Mouse (Mus musculus): ENCODE data around the gene Gadd45g. TPM values are rescaled to one million over a fixed set of nuclear protein-coding genes. Genes with fewer than 3 reads are reported as not detected.
"Not testable (repeated sequence)": the region's sequence is repeated elsewhere in the genome, so short reads cannot be mapped to it uniquely, and the experiment has no call there.

Gene Gadd45g
- total RNA-seq, 2 experiments from 2014 or later = 22.0 to 23.1 TPM

DNA sequence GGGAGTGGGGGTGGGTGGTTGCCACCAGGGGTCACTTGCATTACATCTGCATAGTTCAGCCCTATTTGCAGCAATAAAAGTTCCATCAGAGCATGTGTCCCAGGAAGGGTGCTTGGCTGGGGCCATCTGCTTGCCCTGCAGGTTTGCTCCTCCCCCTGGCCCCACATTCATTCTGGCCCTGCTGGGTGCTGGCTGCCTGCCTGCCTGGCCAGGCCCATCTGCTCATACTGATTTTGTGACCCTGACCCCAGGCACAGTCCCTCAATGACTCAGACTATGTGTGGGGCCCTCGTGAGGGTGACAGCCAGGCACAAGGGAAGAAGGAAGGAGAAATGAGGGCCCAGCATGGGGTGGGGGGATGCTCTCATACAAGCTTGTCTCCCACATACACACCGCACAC lies 12.9 kb upstream of the Gadd45g start:
- no peak for DNase-seq (ENCODE audit: low spot score in 2 of 2)

DNA sequence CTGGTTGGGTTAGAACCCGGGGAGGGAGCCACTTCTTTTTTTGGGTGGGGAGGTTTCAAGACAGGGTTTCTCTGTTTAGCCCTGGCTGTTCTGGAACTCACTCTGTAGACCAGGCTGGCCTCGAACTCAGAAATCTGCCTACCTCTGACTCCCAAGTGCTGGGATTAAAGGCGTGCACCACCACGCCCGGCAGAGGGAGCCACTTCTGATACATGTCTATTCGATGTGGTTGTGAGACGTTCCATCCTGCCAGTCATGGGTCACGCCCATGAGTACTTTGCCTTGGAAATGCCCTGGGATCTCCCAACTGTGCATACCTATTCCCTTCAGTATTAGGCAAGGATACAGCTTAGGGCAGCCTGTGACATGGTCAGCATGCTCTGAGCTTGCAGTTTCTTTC lies 12.5 kb upstream of the Gadd45g start:
- not testable (repeated sequence) for DNase-seq (ENCODE audit: low spot score in 2 of 2)

DNA sequence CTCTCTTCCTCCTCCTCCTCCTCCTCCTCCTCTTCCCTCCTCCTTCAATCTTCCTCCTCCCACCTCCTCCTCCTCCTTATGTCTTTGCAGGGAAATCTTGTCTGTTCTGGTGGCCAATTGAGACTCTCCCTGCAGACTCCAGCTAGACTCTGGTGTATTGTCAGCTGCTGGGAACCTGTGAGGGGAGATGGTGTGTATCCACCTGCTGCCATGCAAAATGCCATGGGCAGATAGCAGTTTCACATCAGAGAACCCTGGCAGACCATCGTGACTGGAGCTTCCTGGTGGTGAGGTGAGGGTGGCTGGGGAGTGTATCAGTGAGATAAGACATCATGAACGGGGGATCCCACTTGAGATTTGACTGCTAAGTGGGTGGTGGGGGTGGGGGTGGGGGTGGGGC lies 12.0 kb upstream of the Gadd45g start:
- no peak for DNase-seq (ENCODE audit: low spot score in 2 of 2)

DNA sequence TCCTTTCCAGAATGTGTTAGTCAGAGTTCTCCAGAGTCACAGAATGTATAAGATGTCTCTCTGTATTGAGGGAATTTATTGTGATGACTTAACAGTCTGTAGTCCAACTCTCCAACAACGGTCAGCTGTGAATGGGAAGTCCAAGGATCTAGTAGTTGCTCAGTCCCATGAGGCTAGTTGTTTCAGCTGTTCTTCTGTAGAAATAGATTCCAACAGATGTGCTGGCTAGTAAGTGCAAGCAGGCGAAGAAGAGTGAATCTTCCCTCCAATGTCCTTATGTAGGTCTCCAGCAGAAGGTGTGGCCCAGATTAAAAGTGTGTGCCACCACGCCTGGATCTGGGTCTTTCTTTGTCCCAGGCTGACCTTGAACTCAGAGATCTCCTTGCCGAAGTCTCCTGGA lies 11.3 kb upstream of the Gadd45g start:
- not testable (repeated sequence) for DNase-seq (ENCODE audit: low spot score in 2 of 2)

DNA sequence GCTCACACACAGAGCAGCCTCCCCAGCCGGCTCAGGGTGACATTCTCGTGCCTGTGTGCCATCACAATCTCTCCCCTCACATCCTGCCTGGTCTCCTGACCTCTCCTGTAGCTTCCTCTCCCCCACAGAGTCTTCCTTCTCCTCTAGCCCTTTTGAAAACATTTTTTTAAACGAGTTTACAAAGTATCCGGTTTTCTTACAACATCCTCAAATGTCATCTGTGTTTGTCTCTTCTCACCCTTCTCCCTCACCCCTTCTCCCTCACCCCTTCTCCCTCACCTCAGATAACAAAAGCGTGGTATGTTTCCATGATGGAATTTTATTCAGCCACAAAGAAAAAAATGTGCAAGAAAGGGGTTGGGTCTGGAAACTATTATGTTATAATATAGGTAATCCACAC lies 9.1 kb upstream of the Gadd45g start:
- no peak for DNase-seq (ENCODE audit: low spot score in 2 of 2)

DNA sequence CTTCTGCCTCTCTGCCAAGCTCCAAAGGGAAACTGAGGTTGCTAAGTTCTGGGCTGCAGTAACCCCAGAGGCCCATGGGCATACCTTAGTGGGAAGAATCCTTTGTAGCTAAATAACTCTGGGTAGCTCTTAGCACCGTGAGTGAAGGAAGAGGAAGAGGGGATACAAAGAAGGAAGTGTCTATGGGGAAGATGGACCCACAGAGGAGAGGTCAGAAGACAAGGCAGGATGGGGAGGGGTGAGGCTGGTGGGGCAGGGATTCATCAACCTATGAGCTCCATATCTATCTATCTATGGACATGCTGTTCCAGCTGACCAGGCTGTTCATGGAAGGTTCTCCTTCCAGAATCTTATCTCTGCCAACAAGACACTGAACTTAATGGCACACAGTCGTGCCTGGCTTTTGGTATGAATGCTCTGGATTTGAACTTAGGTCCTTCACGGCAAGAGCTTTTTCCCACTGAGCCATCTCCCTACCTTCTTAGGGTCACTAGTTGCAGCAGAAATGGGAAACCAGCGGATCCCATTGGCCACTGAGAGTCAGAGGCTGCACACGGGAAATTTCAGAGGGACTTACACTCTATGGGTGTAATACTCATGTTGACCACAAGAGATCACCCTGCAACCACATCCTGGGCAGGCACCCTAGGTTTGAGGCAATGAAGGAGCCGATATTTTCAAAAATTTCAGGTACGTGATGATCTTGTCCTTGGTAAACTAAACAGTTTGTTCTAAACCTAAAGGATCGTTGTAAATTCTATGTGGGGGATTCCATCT lies 7.0 kb upstream of the Gadd45g start:
- DNase-seq (ENCODE audit: low spot score in 2 of 2) = peak in 1 of 2 experiments; percentile 59

DNA sequence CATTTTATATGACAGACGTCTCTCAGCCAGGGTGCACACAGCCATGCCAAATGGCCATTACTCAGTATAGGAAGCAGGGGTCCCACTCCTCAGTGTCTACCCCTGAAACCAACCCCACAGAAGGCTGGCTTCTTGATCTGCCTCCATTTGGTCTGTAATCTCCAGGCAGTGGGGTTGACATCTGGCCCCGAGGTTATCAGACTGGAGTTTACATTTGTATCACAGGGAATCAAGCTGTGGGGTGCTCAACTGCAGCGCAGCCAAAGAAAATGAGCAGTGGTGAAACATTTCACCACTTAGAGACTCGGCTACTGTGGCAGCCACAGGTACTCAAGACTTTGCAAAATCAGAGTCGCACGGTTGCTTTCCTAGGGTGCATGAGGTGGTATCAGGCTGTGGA lies 5.8 kb upstream of the Gadd45g start:
- no peak for DNase-seq (ENCODE audit: low spot score in 2 of 2)

DNA sequence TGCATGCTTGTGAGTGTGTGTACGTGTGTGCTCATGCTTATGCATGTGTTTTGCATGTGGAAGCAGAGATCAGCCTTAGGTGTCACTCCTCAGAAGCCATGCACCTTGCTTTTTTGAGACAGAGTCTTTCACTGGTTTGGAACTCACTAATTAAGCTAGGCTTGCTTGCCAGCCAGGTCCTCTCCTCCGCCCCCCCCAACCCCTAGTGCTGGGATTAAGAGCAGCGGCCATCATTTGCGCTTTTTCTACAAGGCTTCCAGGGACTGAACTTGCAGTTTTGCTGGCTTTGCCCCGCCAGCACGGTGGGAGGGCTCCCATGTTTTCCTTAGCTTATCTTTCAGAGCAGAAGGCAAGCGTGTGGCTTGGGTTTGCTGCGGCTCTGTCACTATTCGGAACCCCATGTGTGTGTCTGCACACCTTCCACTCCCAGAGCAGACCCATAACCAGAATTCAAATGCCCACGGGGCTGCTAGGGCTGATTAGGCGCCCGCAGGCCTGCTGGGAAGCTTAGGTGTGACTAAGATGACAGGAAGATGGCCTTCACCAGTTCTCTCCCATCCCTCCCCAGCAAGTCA lies 4.8 kb upstream of the Gadd45g start:
- no peak for DNase-seq (ENCODE audit: low spot score in 2 of 2)

DNA sequence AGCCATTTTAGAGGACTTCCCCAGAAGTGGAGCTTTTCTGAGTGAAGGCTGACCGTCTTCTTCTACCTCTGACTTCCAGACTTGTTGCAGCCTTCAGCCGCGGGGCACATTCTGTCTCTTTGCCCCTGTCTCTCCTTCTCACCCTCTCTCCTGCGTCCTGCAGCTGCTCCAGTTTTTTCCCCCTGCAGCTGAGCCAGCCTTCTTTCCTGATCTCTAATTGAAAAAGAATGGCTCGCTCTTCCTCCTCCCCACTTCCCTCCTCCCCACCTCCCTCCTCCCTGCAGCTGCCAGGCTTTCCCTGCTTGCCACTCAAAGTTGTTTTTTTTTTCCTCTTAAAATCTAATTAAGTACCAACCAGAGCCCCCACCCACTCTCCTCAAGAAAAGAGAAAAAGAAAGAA lies 4.3 kb upstream of the Gadd45g start:
- DNase-seq (ENCODE audit: low spot score in 2 of 2) = no peak

DNA sequence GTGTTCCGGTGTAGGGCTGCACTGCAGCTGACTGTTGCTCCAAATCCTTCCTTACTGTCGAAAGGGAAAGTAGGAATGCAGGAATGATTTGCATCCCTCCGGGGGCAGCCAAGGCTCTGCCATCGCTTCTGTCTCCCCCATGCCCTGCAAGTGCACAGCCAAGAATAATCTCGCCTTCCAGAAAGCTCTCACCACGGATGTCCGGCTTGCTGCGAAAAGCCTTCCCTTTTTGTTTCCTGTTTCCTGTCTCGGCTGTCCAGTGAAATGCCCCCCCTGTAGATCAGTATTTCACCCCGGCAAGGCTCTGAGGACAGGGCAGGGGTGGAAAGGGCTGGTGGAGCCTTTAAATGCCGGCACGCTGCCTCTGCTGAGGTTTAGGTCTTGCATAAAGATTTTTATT lies 3.7 kb upstream of the Gadd45g start:
- DNase-seq (ENCODE audit: low spot score in 2 of 2) = no peak

DNA sequence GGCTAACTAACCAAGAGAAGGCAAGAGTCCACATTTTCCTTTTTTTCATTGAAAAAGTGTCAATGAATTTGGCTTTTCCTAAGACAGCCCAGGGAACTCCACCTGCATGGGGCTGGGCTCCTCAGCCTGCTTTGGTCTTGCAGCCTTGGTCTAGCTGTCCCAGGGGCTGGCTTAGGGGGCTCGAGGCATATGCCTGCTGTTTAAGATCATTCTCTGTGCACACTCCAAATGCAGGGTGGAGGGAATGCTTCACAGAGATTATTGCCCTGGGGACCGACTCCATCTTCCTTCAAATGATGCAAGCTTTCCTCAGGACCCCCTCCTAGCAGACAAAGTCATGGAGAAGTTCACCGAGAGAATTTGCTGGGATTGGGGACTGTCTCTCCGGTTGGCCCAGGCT lies 3.2 kb upstream of the Gadd45g start:
- DNase-seq (ENCODE audit: low spot score in 2 of 2) = no peak

DNA sequence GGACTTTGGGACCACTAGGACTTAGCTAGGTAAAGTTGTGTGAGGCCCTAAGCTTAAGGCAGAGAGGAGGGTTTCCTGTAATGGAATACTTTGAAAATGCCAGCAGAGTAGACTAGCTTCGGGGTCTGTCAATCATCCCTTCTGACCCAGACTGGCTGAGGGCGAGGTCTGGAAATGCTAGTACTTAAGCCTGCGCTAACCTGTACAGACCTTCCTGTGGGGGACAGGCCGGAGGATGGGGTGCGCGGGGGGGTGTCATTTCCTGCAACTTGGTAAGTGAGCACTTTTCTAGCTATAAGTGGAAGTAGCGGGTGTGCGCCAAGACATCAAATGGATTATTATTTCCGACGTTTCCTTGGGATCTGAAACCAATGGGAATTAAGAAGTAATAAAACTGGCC lies 2.4 kb upstream of the Gadd45g start:
- DNase-seq (ENCODE audit: low spot score in 2 of 2) = no peak

DNA sequence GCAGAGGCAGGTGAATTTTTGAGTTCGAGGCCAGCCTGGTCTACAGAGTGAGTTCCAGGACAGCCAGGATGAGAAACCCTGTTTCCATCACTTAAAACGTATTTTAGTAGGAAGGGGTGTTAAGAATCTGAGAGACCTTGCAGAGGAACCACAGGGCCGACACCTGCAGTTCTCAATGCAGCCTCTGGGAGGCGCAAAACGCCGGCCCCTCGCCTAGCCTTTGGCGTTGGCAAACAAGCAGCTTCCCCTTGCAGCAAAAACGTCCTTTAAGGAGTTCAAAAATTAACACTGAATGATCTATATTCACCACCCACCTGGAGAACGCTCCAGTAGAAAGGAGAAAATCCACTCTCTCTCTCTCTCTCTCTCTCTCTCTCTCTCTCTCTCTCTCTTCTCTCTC lies 1.8 kb upstream of the Gadd45g start:
- peak; percentile 83 to 84 for DNase-seq (ENCODE audit: low spot score in 2 of 2)

DNA sequence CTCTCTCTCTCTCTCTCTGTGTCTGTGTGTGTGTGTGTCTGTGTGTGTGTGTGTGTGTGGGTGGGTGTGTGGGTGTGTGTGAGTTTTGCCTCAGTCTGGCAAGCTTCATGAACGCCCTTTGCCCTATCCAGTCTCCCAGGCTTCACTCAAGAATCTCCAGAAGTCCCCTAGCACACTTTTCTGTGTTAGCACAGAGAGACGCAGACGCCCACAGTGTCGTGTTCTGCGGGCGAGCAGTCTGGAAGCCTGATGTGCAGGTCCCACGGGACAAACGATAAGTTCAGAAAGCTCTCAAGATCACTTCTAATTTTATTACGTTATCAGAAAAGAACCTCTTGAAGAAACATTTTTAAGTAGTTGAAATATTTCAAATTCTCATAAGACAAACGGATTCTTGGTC lies 1.4 kb upstream of the Gadd45g start:
- DNase-seq (ENCODE audit: low spot score in 2 of 2) = peak in 1 of 2 experiments; percentile 52

DNA sequence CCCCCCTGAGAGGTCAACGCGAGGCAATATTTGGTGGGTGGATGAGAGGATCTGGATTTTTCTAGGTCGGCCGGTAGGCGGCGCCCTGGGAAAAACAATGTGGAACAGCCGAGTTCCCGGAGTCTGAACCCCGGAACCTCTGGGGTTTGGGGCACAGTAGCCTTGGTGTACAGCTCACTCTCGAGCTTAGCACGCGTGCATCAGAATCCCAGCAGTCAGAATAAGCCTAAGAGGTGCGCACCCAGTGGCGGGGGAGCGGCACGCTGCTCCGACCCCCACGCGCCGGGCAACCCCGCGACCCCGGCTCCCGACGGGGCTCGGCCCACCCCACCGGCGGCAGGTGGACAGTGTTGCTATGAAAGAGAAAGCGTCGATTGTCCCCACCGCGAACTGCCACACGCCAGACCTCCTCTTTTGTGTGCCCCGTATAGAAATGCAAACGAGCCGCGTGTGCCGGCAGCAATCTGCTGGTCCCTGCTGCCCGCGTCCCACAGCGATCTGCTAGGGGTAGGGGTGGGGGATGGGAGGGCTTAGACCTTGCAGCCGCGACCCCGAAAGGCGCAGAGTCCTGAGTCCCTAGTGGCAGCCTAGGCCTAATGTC lies 787 bp upstream of the Gadd45g start:
- peak; percentile 91 to 92 for DNase-seq (ENCODE audit: low spot score in 2 of 2)

DNA sequence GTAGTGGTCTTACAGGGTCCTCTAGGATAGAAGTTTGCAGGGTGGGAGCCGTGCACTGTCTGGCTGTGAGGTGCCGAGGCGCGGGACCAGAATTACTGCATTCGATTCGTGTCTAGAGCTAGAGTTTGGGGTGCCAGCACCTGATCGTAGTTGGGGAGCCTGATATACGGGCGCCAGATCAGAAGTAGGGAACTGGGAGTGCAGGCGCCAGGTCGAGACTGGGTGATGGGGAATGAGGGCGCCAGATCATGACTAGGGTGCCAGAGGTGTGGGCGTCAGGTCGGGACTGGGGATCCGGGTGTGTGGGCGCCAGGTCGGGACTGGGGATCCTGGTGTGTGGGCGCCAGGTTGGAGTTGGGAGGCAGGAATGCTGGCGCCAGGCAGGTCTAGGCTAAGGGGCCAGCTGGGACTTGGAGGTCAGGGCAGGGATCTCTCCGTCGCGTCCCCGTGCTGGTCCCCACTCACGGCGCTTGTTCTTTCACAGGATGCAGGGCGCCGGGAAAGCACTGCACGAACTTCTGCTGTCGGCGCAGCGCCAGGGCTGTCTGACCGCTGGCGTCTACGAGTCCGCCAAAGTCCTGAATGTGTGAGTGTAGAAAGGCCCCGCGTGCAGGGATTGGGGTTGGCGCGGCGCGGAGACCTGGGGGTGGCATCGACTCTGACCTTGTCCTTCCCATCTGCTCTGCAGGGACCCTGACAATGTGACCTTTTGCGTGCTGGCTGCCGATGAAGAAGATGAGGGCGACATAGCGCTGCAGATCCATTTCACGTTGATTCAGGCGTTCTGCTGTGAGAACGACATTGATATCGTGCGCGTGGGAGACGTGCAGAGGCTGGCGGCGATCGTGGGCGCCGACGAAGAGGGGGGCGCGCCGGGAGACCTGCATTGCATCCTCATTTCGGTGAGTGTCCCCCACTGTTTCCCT lies 653 bp downstream of the Gadd45g start:
- DNase-seq (ENCODE audit: low spot score in 2 of 2) = peak; percentile 79 to 82

DNA sequence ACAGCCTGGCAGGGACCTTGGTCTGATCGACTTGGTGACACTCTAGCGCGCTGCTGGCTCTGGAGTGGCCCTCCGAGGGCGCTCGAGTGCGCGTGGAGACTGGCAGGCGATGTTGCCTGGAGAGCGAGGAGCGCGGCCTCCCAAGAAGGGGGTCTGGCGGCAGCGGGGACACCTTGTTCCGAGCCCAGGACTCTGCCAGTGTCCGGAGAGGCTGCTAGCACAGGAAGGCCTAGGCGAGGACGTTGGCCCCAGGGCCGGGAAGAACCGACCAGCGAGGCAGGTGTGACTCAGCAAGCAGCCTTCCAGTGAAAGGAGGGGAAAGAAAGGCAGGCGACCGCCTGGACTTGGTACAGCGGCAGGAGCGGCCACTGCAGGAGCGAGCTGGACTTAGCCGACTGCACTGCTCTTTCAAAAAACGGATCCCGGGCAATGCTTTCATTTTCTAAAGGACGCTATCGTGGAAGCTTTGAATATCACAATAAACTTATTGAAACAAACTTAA lies 1.6 kb downstream of the Gadd45g start:
- DNase-seq (ENCODE audit: low spot score in 2 of 2) = peak; percentile 85 to 88

DNA sequence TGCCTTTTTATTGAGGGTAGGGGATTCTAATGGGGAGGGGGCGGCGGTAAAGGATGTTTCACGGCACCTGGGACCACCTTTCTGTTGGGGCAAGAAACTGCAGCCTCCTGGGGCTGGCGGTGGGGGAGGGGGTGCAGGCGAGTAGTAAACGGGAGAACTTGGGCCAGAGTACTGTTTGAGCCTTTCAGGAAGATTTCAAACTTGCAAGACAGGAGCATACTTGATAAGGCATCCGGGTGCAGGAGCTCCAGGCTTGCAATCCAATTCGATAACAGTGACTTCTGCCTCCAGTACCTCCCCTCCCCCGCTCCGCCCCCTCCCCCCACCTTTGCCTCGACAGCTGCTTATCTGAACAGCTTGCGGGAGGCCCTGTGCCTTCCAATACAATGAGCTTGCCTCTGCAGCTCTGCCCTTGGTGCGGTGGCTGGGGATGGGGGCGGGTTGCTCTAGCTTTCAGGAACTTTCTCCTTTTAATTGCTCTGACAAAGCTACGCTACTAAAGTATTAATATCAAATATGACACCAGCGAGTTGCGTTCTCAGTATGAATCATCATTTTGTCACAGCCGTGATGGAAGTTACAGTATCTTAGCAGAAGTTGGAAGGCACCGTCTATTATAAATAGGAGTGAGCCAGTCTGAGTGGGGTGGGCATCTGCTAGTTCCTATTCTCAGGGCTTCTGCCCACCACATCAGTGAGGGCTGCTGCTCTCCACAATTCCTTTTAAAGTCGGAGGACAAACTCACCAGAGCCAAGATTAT lies 2.2 kb downstream of the Gadd45g start:
- peak; percentile 46 to 57 for DNase-seq (ENCODE audit: low spot score in 2 of 2)

DNA sequence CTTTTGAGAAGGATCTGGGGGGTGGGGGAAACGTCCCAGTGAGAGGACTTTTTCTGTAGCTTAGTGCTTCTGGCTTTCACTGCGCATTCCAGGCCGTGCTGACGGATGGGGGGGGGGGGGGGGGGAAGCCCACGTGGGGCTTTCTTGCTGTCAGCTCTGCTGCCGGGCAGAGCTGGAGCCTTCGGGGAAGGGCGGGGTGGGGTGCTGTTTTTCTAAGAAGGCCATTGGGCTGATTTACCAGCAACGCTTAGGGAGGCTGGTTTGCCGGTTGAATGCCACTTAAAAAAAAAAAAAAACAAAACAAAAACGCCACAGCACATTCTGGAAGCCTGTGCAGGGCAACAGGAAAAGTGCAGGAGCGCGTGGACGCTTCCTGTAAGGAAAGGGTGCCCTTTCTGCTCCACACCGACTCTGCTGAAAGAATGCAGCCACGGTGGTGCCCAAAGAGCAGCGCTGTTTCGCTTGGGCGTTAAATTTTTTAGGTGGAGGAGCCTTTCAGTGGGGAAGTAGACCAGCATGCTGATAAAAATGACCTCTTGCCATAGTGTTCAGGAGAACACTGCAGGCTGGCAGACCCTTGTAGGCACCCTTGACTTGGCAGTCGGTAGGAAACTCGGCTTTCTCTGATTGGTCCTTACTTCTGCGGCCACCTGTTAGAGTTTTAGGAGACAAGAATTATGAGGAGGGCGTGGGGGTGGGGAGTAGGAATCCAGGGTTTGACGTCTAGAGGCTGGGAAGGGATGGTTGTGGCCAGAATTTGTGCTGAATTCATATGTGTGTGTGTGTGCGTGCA lies 3.0 kb downstream of the Gadd45g start:
- DNase-seq (ENCODE audit: low spot score in 2 of 2) = no peak

DNA sequence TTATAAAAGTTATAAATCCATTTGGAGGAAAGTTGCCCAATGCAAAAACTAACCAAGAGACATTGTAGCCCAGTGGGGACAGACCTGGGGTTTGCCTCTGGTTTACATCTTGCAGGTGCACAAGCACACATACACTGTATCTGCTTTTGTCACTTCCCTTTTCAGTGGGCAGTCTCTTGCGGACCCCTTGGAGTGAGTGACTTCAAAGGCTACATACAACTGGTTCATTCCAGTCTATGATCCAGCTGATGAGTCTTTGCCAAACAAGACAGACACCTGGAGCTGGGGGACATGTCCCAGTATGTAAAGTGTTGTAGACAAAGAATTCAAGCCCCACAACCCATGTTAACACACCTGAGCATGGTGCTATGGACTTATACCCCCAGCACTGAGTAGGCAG lies 4.1 kb downstream of the Gadd45g start:
- DNase-seq (ENCODE audit: low spot score in 2 of 2) = no peak
